Mouse (Mus musculus) embryonic facial prominence, embryonic 12.5 days (tissue): ENCODE results near the gene Crhr2. TPM values are rescaled to one million over a fixed set of nuclear protein-coding genes. Genes with fewer than 3 reads are reported as not detected.

Source experiments
- ATAC-seq: fragments of 200-750 bp; cut with Nextera tagmentation; 2 replicates; pipeline ENCODE4 v1.8.0; 2017; ENCODE audit not compliant: insufficient number of reproducible peaks, insufficient read depth, low FRiP score, low TSS enrichment
- H3K27ac ChIP-seq: fragments of 300-500 bp; sonication (generic); 2 replicates; pipeline ENCODE4 v1.5.1; 2016; ENCODE audit warnings: mild to moderate bottlenecking
- H3K27me3 ChIP-seq: fragments of 300-500 bp; sonication (generic); 2 replicates; pipeline ENCODE4 v1.6.1; 2016; ENCODE audit warnings: mild to moderate bottlenecking, moderate library complexity
- H3K36me3 ChIP-seq: fragments of 300-500 bp; sonication (generic); 2 replicates; pipeline ENCODE4 v1.6.1; 2016; ENCODE audit warnings: mild to moderate bottlenecking
- H3K4me1 ChIP-seq: fragments of 300-500 bp; sonication (generic); 2 replicates; pipeline ENCODE4 v1.6.1; 2016
- H3K4me2 ChIP-seq: fragments of 300-500 bp; sonication (generic); replicated peaks from 2 replicates; pipeline ENCODE4 v1.6.1; 2016; ENCODE audit warnings: mild to moderate bottlenecking, moderate library complexity
- H3K4me3 ChIP-seq: fragments of 300-500 bp; sonication (generic); 2 replicates; pipeline ENCODE4 v1.5.1; 2016; ENCODE audit warnings: mild to moderate bottlenecking
- H3K9ac ChIP-seq: fragments of 300-500 bp; sonication (generic); 2 replicates; pipeline ENCODE4 v1.6.1; 2016; ENCODE audit warnings: mild to moderate bottlenecking, moderate library complexity
- H3K9me3 ChIP-seq: fragments of 300-500 bp; sonication (generic); 2 replicates; pipeline ENCODE4 v1.6.1; 2016; ENCODE audit warnings: mild to moderate bottlenecking, moderate library complexity
- WGBS: fragments of 180-500 bp; shearing (Covaris S2); methylation state at CpG from one replicate; pipeline ENCODE4 v1.1.7; 2016; 5-methylcytosine and 5-hydroxymethylcytosine counted together
- polyA plus RNA-seq: library from polyadenylated mRNA; unstranded; fragments of >200 nt; fragmentation: Nextera tagmentation; extraction: Ambion mirVana; gene quantifications from 2 replicates; pipeline ENCODE4 v1.2.1, GENCODE M21; 2016

Crhr2 gene
- 0.23 TPM in 1 of 2 replicates, not detected in the other for polyA plus RNA-seq

DNA sequence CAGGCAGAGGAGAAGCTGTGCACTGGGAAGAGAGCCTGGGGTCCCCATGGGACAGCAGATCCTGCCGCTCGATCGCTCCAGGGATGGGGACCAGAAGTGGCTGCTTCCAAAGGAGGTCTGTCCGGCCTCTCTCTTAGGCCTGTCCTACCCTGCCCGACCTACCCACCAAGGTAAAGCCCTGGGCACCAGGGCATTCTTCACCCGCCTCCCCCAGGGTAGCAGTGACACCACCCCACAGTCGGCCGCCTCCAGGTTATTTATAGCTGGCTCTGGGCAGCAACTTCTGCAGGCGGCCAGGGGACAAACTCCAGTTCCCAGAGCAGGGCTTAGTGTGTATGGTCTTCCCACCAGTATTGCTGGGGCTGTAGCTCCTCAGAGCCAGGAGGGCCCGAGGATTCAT lies at the start of gene Crhr2:
Gene Crhr2, minus strand, starts transcription at position 223 of the 400 bp plus-strand sequence.
- Histone ChIP-seq H3K9me3 (no peaks in the 10 kb centered on the region), H3K4me2 (no peak within 1 kb of the TSS), H3K36me3 (no peaks in the 10 kb centered on the region), H3K27ac (no peak within 1 kb of the TSS), H3K4me3 (no peak within 1 kb of the TSS), H3K4me1 (peaks cover 6% of the 10 kb centered on the region; the same call in 1 of the 2 replicates), H3K27me3 (no peaks in the 10 kb centered on the region), H3K9ac (no peak within 1 kb of the TSS)
- ATAC-seq = no peak
- WGBS = 75% methylated on average over 10 of the region's 10 CpGs

DNA sequence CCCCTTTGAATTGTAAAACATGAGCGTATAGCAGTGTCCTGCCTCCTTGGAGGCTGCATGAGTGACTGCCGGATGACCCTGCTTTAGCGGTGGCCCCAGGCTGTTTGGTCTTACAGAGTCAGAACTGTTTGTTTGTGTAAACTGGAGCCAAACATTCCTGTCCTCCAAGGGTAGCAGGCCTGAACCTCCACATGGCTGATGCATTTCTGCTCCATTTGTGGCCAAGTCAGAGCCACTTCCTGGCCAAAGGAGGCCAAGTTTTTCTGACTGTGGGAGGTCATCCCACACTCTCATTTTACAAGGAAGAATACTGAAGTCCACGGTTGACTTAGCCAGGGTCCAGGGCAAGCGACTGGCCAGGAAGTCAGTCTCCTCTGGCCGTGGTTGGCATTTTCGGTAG lies 46.7 kb upstream of the Crhr2 start:
- Histone ChIP-seq H3K4me1 (no peaks in the 10 kb centered on the region), H3K4me3 (no peak overlapping the region), H3K27me3 (no peaks in the 10 kb centered on the region), H3K9me3 (no peaks in the 10 kb centered on the region), H3K36me3 (no peaks in the 10 kb centered on the region), H3K9ac (no peak overlapping the region), H3K4me2 (no peak overlapping the region), H3K27ac (no peak overlapping the region)
- no peak for ATAC-seq
- 65% methylated on average over 7 of the region's 7 CpGs for WGBS

DNA sequence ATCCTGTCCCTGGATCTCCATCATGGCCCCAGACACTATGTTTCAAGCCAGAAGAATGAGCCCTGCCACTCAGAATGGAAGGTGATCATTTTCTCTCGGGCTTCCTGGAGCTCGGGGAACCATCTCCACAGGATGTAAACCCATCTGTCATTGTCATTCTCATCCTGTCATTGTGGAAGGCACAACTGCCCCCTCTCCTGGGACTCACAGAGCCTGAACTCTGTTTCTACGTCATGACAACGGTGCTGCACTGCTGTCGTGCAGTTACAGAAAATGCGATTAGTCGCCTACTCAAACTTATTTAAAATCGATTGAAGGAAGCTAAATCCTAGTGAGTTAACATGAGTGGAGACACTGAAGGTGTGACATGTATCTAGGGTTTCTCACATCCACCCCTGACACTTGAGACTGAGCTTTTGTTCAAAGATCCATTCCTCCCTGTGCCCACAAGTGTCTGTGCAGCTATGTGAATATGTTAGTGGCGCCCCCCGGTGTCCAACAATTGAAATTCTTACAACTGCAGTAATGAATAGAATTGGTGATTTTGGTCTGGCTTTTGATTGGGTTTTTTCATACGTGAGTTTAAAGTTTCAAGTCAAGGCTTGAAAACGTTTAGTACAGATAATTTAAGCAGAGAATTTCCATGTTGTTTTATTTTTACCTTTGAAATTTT lies 44.4 kb upstream of the Crhr2 start:
- WGBS = 52% methylated on average over 12 of the region's 12 CpGs
- H3K9me3 ChIP-seq = no peaks in the 10 kb centered on the region
- no peak overlapping the region for H3K9ac ChIP-seq
- H3K27ac ChIP-seq = no peak overlapping the region
- no peak overlapping the region for H3K4me3 ChIP-seq
- ATAC-seq = no peak
- H3K4me2 ChIP-seq = no peak overlapping the region
- H3K27me3 ChIP-seq = no peaks in the 10 kb centered on the region
- H3K36me3 ChIP-seq = no peaks in the 10 kb centered on the region
- no peaks in the 10 kb centered on the region for H3K4me1 ChIP-seq

DNA sequence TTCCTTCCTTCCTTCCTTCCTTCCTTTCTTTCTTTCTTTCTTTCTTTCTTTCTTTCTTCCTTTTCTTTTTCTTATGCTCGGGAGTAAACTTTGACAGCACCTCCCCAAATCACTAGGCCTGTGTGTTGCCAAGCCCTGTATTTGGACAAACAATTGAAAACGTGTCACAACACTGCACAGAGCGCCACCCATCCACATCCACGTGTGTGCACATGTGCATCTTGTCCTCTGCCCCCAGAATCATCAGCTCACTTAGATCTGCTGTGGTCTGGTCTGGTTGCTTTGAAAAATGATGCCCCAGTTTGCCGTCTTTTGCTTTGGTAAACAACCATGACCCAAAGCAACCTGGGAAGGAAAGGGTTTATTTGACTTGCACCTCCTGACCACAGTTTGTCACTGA lies 43.1 kb upstream of the Crhr2 start:
- WGBS = 48% methylated on average over 5 of the region's 5 CpGs
- H3K27me3 ChIP-seq = no peaks in the 10 kb centered on the region

DNA sequence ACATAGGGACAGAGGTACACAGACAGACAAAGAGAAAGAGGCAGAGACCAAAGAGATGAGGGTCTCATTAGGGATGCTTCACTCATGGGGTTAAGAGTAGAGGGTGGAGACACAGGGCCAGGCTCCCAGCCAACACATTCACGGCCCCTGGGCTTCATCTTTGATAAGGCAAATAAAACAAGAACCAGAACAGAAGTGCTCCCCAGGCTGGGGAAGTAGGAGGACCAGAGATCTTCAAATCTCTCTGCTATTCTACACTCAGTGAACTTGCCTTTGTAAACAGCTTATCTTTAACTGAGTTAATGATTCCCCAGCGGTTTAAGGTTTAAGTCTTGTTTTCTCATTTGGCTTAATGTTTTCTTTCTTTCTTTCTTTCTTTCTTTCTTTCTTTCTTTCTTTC lies 42.6 kb upstream of the Crhr2 start:
- 39% methylated on average over 2 of the region's 2 CpGs for WGBS
- Histone ChIP-seq H3K9me3 (no peaks in the 10 kb centered on the region), H3K4me1 (no peaks in the 10 kb centered on the region), H3K9ac (no peak overlapping the region), H3K4me3 (no peak overlapping the region), H3K27ac (no peak overlapping the region), H3K36me3 (no peaks in the 10 kb centered on the region), H3K4me2 (no peak overlapping the region), H3K27me3 (no peaks in the 10 kb centered on the region)
- no peak for ATAC-seq

More for the DNA sequence above, 43.1 kb upstream of the Crhr2 start:
- Histone ChIP-seq H3K9me3 (no peaks in the 10 kb centered on the region), H3K27ac (no peak overlapping the region), H3K9ac (no peak overlapping the region), H3K36me3 (no peaks in the 10 kb centered on the region), H3K4me2 (no peak overlapping the region), H3K4me3 (no peak overlapping the region), H3K4me1 (no peaks in the 10 kb centered on the region)
- no peak for ATAC-seq

DNA sequence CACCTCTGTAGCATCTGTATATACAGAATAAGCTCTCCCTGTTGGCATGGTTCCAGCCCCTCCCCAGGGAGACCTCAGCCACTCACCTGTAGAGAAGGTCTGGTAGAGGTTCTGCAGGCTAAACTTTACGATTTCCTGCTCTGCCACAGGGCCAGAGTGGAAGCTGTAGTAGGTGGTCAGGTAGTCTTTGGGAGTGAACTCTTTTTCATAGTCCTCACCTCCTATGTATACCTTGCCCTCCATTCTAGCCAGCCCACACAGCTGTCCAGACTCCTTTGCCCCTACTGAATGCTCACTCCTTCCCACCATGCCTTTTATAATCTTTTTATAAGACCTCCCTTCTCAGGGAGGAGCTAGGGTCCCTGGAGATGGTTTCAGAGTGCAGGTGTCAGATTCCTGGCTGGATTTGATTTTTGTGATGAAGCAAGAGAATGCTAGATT lies 41.9 kb upstream of the Crhr2 start, which contains the start of gene Inmt:
Gene Inmt, minus strand, starts transcription at position 303 of the 441 bp plus-strand sequence.
- no peak within 1 kb of the TSS for H3K4me3 ChIP-seq
- H3K9me3 ChIP-seq = no peaks in the 10 kb centered on the region
- WGBS = 71% methylated on average over 1 of the region's 1 CpGs
- no peaks in the 10 kb centered on the region for H3K4me1 ChIP-seq
- no peak within 1 kb of the TSS for H3K9ac ChIP-seq
- H3K27ac ChIP-seq = no peak within 1 kb of the TSS
- H3K27me3 ChIP-seq = no peaks in the 10 kb centered on the region
- H3K36me3 ChIP-seq = no peaks in the 10 kb centered on the region
- ATAC-seq = no peak
- H3K4me2 ChIP-seq = no peak within 1 kb of the TSS

DNA sequence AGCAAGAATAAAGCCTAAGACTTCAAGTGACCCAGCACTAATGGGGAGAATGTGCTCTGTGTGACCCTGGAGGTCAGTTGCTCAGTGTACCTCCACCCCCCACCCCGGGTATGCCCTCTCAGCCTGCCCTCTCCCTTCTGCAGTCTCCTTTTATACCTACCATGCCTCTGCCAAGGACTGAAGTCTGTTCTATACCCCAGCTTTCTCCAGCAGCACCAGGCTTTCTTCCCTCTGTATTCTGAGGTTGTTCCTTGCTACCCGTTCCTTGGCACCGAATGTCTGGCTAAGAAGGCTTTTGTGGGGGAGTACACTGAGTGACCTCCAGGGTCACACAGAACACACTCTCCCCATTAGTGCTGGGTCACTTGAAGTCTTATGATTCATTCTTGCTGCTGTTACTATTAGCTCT lies 41.1 kb upstream of the Crhr2 start:
- Histone ChIP-seq H3K9ac (no peak overlapping the region), H3K9me3 (no peaks in the 10 kb centered on the region), H3K4me2 (no peak overlapping the region), H3K27me3 (no peaks in the 10 kb centered on the region), H3K27ac (no peak overlapping the region), H3K4me1 (no peaks in the 10 kb centered on the region), H3K36me3 (no peaks in the 10 kb centered on the region), H3K4me3 (no peak overlapping the region)
- no peak for ATAC-seq
- 24% methylated on average over 3 of the region's 3 CpGs for WGBS

DNA sequence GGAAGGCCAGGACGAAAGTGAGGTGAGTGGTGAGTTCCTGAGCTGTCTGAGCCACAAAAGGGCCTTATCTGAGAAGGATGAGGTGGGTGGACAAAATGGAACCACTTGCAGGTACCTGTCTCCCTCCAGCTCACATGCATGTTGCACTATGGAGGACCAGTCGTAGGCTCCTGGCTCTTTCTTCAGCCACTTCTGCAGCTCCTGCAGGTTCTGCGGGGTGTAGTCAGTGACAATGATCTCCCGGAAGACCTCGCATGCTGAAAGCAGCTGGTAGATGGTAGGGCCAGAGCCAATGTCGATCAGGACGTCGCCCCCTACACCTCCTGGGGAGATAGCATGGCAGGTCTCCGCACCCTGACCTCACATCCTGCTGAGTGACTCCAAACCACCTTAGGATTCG lies 40.4 kb upstream of the Crhr2 start:
- H3K36me3 ChIP-seq = no peaks in the 10 kb centered on the region
- H3K27ac ChIP-seq = no peak overlapping the region
- H3K4me1 ChIP-seq = no peaks in the 10 kb centered on the region
- no peak overlapping the region for H3K4me3 ChIP-seq
- no peak overlapping the region for H3K9ac ChIP-seq
- ATAC-seq = no peak
- no peaks in the 10 kb centered on the region for H3K9me3 ChIP-seq
- no peak overlapping the region for H3K4me2 ChIP-seq
- no peaks in the 10 kb centered on the region for H3K27me3 ChIP-seq
- 57% methylated on average over 10 of the region's 10 CpGs for WGBS

DNA sequence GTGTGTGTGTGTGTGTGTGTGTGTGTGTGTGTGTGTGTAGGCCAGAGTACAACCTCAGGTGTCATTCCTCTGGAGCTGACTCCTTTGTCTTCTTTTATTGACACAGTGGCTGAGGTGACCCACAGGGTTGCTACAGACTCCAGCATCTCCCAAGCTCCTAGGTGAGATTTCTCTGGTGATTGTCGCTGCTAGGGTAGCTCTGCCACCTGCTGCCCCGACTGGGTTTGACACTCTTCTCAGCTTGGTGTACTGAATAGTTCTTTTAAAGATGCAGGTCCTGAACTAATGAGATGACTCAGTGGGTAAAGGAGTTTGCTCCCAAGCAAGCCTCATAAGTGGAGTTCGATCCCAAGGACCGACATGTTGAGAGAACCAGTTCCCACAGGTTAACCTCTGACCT lies 38.8 kb upstream of the Crhr2 start:
- H3K4me1 ChIP-seq = no peaks in the 10 kb centered on the region
- H3K36me3 ChIP-seq = no peaks in the 10 kb centered on the region
- H3K9me3 ChIP-seq = no peaks in the 10 kb centered on the region
- 56% methylated on average over 4 of the region's 4 CpGs for WGBS
- no peak overlapping the region for H3K27ac ChIP-seq
- H3K27me3 ChIP-seq = no peaks in the 10 kb centered on the region
- H3K9ac ChIP-seq = no peak overlapping the region
- no peak overlapping the region for H3K4me3 ChIP-seq
- H3K4me2 ChIP-seq = no peak overlapping the region
- ATAC-seq = no peak

DNA sequence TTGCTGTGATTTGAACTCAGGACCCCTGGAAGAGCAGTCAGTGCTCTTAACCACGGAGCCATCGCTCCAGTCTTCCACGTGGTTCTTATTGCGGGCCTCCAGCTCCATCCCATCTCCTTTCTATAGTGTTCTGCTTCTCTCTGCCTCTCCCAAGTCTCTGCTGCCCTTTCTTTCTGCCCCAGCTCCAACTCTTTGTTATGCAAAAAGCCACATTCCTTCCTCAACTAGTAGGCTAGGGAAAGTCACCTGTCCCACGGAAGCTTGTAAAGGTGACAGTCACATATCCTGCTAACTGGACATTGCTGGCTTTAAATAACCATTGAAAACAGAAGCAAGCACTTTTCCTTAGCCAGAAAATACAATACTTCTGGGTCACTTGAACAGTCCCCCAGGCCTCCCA lies 37.0 kb upstream of the Crhr2 start:
- Histone ChIP-seq H3K27me3 (no peaks in the 10 kb centered on the region), H3K4me2 (no peak overlapping the region), H3K36me3 (no peaks in the 10 kb centered on the region), H3K4me3 (no peak overlapping the region), H3K9me3 (no peaks in the 10 kb centered on the region), H3K27ac (no peak overlapping the region), H3K4me1 (no peaks in the 10 kb centered on the region), H3K9ac (no peak overlapping the region)
- WGBS = 68% methylated on average over 5 of the region's 5 CpGs
- no peak for ATAC-seq

DNA sequence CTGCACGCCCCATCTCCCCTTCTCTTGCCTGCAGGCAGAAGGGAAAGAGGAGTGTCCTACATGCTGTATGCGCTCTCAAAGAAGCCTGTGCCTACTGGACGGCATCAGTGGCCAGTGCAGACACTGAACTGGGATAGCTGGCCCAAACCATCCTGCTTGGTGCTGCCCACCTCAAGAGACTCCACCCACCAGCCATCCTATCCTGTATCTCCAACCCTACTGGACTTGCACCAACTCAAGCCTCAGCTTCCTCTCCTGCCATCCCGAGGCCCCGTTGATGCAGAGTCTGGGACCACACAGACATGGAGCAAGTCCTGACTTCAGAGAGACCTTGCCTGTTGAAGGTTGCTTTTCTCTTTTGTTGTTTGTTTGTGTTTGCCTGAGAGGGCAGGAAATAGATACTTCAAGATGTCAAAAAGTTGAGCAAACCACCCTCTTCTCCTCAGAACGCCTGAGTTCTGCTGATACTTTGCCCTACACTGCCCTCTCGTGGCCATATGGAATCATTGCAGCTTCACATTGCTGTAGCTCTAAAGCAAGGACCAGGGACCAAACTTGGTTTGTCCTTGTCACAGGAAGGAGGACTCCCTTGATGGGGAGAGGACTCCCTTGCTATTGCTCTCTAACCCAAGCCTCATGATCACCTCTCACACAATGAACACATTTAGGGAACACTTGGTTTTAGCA lies 34.1 kb upstream of the Crhr2 start:
- Histone ChIP-seq H3K27ac (no peak overlapping the region), H3K4me1 (no peaks in the 10 kb centered on the region), H3K4me2 (no peak overlapping the region), H3K9ac (no peak overlapping the region), H3K36me3 (no peaks in the 10 kb centered on the region), H3K9me3 (no peaks in the 10 kb centered on the region), H3K4me3 (no peak overlapping the region), H3K27me3 (no peaks in the 10 kb centered on the region)
- ATAC-seq = no peak
- WGBS = 46% methylated on average over 7 of the region's 7 CpGs

DNA sequence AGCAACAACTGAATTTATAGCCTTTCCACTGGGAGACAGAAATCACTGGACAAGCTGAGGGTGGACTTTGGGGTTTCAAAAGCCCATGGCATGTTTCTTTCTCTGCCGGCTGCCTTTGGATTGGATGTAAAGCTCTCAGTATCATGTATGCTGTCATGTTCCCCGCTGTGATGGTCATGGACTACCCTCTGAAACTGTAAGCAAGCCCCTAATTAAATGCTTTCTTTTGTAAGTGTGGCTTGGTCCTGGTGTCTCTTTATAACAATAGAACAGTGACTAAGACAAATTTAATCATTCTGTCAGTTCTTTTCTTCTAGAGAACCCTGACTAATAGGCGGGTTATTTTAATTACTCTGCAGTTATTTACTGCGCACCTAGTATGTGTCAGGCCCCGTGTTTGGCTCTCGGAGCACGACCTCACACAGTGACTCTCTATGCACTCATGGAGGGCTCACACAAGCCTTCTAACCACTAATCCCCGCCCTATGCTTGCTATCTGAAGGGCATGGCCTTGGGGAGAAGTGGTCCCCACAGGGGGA lies 30.3 kb upstream of the Crhr2 start:
- no peaks in the 10 kb centered on the region for H3K27me3 ChIP-seq
- no peaks in the 10 kb centered on the region for H3K36me3 ChIP-seq
- no peaks in the 10 kb centered on the region for H3K9me3 ChIP-seq
- no peak overlapping the region for H3K27ac ChIP-seq
- no peak overlapping the region for H3K4me2 ChIP-seq
- H3K4me3 ChIP-seq = no peak overlapping the region
- H3K9ac ChIP-seq = no peak overlapping the region
- no peaks in the 10 kb centered on the region for H3K4me1 ChIP-seq
- no peak for ATAC-seq
- 80% methylated on average over 8 of the region's 8 CpGs for WGBS
